Mouse (Mus musculus): Measurements from ENCODE around the gene Gnptab.
"Not testable (repeated sequence)": the region's sequence is repeated elsewhere in the genome, so short reads cannot be mapped to it uniquely, and the experiment has no call there.

Gnptab gene

DNA sequence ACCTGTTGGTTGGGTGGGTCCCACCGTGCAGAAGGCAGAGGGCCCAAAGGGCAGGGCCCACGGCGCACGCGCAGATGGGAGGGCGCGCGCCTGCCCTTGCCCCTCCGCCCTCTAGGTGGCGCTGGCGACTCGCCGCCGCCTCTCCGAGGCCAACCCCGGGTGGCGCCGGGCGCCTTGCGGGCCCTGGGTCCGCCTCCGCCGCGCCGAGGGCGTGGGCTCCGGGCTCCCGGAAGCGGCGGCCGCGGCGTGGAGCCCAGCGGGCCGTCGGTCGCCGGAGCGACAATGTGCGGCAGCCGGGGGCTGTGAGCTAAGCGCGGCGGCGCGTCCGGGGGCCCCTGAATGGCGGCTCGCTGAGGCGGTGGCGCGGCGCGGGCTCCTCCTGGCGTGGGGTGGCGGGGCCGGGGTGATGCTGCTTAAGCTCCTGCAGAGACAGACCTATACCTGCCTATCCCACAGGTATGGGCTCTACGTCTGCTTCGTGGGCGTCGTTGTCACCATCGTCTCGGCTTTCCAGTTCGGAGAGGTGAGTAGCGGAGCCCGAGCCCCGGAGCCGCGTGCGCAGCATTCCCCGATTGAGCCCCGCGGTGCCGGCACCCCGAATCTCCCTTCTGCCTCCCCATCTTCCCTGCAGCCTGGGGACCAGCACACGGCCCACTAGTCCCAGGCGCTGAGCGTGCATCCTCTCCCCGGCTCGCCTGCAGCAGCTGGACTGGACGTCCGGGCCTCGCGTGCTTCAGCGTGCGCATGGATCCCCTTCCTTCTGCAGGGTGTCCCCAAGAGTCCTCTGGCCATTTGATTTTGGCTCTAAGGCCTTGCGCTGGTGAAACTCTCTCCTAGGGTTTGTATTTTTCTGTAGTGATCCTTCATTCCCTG lies at the start of gene Gnptab, which contains the start of gene Dram1:
TSS of gene Gnptab (plus strand) at position 120 of the 873 bp plus-strand sequence.
TSS of gene Dram1 (minus strand) at position 68 of the 873 bp plus-strand sequence.
- peak; percentile 80 to 97 for DNase-seq

DNA sequence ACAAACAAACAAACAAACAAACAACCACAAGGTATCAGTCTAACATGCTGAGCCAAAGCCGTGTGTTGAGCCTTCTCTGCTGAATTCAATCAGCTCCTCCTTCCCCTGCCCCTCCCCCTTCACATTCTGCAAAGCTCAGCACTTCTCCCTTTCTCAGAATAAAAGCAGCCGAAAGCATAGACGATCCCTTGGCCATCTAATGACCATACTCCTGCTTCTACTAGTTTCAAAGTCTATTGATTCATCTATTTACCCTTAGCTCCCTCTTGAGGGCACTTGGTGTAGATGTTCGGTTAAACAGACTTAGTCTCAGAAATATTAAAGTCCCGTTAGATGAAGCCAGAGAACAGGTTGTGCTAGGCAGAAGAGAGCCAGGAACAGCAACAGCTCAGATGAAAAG lies 48.2 kb upstream of the Gnptab start:
- peak in 1 of 2 experiments; percentile 4 for DNase-seq

DNA sequence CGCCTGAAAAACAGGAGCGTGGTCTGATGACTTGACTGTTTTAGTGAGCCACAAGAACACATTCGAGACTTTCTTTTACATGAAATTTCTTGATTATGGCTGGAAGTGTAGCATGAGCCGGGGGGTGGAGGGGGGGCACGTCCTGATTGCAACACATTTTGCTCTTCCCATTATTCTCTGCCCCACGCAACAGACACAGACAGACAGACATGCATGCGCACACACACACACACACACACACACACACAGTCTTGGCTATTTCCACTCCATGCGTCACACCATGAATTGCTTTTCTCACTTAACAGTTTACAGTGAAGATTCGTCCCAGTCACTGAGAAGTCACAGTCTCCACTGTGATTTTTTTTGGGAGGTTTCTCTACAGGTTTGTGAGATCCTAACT lies 38.3 kb upstream of the Gnptab start:
- no peak for DNase-seq

DNA sequence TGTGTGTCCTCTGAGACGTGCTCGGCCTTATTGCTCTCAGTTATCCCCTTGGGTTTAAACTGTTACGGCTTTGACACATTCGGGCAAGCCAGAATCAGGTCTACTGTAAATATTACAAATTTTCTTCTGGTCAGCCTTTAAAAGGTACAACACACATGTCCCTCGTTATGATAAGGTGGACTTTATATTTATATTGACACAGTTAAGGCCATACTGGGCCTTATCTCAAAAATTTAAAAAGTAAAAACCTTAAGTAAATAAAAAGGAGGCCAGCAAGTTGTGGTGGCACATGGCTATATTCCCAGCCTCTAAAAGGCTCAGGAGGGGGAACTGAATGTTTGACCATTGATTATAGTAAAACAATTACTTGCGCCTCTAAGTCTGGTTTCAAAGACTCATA lies 37.6 kb upstream of the Gnptab start:
- DNase-seq, result no peak

DNA sequence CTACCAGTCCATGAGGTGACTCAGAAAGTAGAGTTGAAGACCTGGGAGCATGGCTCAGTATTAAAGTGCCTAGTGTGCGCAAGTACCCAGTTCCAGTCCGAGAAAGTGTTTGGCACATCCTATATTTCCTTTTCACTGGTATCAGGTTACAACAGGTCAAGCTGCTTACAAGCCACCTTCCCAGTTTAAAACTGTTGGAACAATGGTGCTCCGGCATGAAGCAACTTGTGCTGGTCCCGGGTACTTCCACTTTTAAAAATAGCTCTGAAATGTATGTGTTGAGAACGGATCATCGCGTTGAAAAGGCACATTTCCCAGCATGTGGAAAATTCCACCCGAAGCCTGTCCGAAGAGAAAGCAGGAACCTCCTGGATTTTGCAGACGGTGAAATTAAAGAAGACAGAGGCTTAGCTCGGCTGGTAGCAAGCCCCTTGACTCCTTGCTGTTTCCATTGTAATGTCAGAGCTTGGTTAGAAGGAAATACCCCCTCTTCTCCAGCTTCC lies 33.0 kb upstream of the Gnptab start:
- DNase-seq, result no peak

DNA sequence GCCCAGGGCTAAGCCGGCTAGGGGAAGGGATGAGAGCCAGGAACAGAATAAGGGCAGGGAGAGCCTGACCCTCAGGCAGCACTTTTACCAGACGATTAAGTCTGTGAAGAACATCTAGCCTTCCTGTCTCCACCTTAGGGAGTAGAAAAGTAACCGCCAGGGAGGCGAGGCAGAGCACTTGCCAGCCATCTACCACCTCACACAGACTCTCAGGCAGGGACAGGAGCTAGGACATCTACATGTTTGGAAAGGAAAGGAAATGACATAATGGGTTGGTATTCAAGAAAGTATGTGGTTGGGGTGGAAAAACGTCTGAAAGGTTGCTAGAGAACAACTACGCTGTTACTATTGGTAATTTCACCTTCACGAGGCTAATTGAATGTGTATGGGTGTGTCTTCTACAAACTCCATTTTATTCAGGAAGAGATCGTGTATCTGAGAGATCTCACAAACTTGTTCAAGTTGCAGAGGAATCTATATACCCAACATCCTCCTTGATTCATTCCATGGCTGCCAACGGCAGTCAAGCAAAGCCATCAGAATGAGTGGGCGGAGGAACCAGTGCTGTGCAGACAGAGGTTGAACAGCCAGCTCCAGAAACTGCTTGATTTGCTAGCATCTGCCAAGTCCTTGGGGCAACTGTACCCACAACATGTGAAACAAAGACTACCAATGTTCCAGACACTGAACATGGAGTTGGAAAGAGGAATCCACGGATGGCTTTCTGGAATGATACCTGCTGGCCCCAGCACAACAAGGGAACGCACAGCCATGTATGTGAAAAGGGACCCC lies 32.3 kb upstream of the Gnptab start:
- no peak for DNase-seq

DNA sequence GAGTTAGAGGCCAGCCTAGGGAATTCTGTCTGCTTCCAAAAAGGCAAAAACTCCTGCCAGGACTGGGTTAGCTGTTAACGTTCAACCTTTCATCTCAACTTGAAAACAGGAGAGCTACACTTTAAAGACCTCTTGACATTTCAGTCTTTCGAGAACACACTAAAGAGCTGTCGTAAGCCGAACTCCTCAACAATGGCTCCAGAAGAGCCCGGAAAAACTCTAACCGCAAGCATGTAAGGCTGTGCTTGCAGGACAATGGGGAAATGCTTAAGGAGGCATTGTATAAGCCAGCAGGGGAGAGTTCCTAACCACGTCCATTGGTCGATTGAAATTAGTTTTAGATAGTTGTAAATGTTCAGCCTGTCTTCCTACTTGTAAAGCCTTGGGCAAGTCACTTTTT lies 29.1 kb upstream of the Gnptab start:
- DNase-seq, result no peak

DNA sequence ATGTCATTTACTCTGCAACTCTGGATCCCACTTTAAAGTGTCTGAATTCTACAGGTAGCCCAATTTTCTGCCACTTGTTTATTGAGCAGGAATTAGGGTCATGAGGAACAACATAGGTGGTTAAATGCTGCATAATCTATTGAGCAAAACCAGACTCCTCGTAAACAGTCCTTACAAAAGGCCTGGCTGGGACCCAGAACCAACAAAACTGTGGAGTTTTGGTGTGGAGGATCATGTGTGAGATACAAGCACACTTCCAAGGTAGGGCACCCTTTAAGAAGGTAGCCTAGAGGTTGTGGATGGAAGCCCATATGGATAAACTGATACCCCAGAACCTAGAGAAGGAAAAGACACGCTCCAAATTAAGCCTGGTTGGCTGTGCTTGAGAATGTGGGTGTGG lies 28.2 kb upstream of the Gnptab start:
- no peak for DNase-seq

DNA sequence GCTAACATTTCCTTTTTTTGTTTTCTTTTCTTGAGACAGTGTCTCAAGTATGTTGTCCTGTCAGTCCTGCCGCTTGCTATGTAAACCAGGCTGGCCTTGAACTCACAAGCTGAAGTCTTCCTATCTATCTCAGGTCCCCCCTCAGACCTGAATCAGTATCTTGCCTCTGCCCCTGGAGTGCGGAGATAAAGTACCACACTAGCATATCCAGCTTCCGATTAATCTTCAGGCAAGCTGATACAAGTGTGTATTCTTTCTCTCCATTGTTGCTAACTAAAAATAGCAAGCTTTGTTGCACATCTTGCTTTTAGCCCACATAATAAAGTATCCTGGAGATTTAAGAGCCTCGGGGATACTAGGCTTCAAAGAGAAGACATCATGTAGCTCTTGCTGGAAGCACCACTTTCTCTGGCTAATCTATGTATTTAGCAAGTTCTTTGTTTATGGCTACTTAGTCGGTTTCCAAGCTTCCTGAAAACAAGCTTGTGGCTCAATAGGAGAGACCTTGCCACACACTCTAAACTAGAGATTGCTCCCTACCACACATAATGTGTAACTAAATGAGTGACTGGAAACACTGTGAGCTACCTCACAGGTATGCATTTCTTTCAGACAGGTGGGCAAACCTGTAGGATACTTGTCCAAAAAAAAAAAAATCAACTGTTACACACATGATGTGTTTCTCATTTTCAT lies 27.4 kb upstream of the Gnptab start:
- DNase-seq, result no peak

DNA sequence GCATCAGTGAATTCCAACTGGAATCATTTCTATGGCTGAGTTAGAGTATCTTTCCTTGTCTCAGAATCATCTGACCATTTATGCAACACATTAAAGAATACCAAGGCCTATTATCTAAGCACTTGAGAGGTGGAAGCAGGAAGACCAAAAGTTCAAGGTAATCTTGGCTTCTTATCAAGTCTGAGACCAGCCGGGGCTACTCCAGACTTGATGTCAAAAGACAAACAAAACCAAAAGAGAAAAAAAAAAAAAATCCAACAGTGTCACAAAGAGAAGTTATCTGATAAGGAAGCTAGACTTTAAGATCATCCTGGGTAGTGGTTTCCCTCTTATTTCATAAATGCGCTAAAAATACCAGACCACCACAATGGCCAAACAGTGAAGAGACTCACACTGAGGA lies 26.4 kb upstream of the Gnptab start:
- no peak for DNase-seq

DNA sequence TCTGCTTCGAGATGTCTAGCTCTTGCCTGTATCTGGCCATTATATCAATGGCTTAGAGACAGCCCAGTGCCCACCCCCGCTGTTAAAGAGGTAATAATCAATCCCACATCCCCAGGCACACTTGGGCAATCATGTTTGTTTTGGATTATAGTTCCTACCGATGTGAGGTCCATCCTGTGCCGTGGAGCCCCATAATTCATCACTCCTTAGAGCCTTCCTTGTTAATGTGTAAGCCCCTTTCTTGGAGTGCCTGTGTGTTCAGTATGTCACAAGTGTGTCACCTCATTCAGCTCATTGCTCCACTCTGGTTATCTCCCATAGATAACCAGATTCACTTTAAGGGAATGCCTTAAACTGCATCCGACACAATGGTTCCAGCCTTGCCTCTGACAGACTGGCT lies 24.3 kb upstream of the Gnptab start:
- DNase-seq, result no peak

DNA sequence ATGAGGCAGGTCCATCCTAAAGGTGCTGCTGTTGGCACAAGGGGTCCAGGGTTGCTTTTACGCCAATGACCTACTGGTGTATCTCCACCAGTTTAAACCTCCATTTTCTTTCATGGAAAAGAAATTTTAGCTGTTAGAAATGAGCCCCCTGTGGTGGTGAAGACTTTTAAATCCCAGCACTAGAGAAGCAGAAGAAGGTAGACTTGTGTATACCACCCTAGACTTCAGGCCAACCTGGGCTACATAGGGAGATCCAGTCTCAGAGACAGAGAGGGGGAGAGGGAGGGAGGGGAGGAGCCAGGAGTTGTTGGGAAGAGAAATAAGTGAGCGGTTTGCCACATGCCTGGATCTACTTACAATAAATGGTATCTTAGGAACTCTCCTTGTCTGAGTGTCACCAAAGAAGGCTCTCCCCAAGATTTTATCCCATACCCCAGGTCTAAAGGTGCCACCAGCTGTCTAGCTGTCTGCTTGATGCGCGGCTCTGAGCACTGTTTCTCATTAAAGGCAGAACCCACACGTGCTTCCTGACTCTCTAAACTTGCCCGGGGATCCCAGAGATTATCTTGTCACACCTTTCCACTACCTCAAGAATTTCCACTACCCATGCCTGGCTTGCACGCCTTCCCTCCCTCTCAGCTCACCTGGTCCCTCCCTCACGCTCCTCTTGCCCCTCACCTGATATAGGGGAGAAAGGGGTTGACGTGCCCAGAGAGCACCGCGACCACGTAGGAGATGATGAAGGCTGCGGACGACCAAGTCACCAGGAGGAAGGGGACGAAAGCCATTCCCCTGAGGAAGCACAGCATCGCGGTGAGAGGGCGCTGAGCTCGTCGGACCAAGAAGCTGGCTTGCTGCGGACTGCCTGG lies 22.6 kb upstream of the Gnptab start:
- DNase-seq, result no peak

DNA sequence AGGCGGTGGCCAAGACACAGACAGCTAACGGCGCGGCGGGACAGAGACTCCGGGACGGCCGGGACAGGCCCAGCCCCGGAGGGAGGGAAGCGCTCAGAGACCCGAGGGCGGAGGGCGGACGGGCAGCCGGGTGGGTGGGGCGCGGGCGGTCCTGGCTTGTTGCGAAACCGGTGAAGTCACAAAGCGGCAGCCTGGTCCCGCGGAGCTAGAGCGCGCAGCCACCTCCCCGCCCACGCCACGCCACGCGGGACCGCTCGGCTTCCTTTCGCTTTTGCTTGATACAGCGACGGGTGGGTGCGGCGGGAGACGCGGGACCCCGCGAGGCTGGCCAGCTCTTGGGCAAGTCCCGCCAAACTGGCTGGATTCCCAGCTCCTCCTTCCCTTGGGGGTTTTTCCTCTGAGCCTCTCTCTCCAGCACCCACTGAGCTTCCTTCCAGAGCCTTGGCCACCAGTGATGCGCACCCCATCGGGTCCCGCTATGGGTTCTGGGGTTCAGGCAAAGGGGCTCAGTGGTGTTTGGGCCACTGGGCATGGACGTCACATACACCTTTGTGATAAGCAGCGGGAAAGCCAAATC lies 21.9 kb upstream of the Gnptab start:
- DNase-seq, result peak; percentile 17 to 20

DNA sequence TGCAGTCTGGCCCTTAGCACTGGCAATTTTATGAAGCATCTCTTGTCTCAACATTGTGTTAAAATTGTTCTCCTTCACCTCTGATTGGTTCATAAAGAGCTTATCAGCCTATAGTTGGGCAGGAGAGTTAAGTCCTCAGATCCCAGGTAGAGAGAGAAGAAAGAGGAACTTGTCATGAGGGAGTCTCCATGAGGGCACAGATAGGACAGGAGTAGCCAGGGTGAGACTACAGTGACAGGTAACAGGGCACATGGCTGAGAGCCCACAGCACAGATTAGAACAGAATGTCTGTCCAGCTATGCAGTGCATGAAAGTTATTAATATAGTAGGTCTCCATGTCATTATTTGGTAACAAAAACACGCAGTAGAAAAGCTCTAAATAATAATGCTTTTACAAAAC lies 16.7 kb upstream of the Gnptab start:
- no peak for DNase-seq

DNA sequence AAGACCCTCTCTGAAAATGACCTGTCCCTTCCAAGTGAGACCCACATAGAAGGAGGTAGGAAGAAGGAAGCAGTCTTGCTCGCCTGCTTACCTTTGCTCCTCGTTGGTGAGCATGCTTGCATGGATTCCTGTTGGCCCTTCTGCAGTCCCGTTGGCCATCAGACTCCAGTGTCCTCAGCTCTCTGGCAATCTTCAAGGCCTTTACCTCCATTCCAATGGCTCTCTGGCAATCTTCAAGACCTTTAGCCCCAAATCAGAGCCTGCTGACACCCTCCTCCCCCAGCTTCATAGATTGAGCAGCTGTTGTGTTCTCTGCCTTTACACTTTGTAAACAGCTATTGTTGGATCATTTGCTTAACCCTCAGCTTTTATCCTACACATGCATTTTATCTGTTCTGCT lies 14.7 kb upstream of the Gnptab start:
- DNase-seq, result no peak

DNA sequence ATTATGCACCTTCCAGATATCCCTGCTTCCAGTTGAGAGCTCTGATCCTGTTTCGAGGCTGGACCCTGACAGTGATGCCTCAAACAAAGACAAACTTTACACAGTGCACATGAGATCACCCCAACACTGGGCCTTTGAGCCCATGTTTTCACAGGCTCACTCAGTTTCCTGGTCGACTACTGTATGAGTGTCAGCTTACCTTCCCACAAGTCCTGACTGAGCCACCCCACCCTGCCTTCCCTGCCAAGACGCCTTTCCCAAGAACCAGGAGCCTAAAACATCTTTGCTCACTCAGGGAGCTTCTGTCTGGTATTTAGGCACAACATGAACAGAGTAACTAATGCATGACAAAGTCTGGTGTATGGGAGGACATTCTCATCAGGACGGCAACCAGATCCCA lies 9.7 kb upstream of the Gnptab start:
- no peak for DNase-seq

DNA sequence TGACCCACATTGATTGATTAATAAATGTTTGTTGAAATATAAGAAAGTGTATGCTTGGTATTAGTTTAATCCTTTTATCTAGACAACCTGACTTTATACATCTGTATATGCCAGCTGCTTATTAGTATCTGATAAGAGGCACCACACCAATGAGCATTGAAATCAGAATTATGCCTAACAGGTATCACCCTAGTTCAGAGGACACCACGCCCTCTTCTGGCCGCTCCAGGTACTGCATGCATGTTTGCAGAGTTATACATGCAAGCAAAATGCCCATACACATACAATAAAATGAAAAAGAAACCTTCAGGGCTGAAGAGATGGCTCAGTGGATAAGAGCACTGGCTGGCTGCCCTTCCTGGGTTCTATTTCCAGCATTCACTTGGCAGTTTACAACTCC lies 7.1 kb upstream of the Gnptab start:
- no peak for DNase-seq

DNA sequence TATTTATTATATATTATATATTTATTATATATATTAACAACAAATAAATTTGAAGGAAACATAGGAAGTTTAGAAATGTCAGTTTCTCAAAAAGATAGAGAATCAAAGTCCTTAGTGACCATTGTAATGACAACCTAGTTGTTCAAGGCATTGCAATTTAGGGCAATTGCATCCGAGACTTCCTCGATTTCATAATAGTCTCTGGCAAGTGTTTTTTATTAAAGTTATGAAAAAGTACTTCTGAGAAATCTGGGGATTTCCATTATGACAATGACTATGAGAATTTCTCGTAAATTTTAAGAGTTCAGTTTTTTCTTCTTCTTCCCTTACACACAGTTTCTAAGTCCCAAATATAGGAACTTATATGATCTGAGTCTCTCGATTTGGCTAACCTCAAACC lies 6.5 kb upstream of the Gnptab start:
- no peak for DNase-seq

DNA sequence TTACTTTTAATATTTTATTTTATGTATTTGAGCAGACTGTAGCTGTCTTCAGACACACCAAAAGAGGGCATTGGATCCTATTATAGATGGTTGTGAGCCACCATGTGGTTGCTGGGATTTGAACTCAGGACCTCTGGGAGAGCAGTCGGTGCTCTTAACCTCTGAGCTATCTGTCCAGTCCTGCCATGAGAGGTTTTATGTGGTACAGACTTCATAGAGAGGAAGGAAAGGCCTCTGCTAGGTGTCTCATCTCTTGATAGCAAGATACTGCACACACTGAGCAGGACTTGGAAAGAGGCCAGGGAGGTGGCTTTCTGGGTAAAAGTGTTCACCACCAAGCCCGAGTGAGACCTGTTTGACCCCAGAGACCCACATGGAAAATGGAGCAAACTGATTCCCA lies 6.0 kb upstream of the Gnptab start:
- not testable (repeated sequence) for DNase-seq

DNA sequence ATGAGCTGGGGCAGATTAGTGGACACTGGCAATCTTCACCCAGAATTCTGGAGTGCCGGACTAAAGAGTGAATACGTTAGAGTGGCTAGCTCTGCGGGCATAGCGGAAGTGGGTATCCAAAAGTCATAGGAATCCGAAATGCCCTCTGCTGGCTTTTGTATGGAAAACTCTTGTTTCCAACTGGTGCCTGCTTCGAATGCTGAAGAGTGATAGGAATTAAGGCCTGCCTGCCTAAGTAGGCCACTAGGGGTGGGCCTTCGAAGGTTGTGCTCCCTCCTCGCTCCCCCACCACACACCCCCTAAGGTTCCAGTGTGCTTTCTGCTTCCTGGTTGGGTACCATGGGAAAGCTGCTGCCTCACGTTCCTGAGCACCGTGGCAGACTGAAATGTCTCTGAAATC lies 3.9 kb upstream of the Gnptab start:
- DNase-seq, result no peak

DNA sequence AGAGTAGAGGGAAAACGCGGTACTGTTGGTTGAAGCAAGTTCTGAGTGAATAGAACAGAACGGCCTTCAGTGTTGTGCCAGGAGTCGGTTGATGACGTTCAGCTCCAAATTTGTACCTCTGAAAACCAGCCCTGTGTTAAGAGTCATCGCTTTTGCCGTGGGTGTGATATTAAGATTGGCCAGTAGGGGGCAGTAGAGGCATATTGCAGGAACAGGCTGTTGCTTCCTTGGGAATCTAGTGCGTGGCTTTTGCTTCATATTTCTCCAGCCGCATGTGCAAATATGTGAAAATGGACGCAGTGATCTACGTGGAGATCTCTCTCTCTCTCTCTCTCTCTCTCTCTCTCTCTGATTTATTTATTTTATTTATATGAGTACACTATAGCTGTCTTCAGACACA lies 2.2 kb upstream of the Gnptab start:
- DNase-seq, result peak; percentile 92 to 95

DNA sequence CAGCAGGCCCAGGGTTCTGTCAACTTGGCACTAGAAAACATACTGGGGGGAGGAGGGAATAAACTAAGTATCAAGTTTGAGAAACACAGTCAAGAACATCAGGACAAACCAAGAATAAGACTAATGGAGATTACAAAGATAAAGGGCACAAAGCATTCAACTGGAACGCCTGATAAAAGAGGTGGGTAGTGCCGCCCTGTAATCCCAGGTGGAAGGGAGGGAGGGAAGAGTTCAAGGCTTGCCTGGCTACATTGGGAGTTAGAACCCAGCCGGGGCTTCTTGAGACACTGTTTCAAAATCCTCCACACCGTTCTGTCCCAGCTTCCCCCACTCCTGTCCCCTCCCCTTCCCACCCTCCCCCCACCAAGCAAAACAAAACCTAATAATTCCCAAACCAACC lies 1.3 kb upstream of the Gnptab start:
- no peak for DNase-seq
